Mouse (Mus musculus): ENCODE measurements around the gene N4bp2l1.
"Not testable (repeated sequence)": the region's sequence is repeated elsewhere in the genome, so short reads cannot be mapped to it uniquely, and the experiment has no call there.

N4bp2l1 gene

DNA sequence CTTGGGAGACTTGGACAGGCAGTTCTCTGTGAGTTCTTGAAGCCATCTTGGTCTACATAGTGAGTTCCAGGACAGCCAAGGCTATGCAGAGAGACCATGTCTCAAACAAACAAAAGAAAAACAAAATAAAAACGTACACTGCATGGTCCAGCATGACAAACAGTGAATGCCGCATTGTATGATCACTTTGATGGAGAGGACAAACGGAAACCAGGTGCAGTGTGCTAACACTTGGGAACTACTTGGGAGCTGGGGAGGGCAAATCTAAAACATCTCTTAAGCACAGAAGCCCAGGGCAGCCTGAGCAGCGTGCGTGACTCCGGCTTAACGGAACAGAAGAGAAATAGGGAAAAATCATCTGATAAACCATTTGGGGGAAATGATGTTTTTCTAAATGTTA is at the start of gene N4bp2l1:
Gene N4bp2l1 (minus strand): TSS at position 101 of the 400 bp plus-strand sequence.
- no peak for DNase-seq (ENCODE audit: low read depth, low spot score)

GRCm38 (mm10) chr5:150644926-150645325 is 47.9 kb upstream of the N4bp2l1 start:
- DNase-seq (ENCODE audit: low read depth, low spot score) = no peak

GRCm38 (mm10) chr5:150643390-150643789 is 46.4 kb upstream of the N4bp2l1 start:
- not testable (repeated sequence) for DNase-seq (ENCODE audit: low read depth, low spot score)

GRCm38 (mm10) chr5:150641440-150641839 is 44.5 kb upstream of the N4bp2l1 start:
- DNase-seq (ENCODE audit: low read depth, low spot score) = no peak

- no peak for DNase-seq (ENCODE audit: low read depth, low spot score)
Observed at GRCm38 (mm10) chr5:150629692-150630091, 32.7 kb upstream of the N4bp2l1 start.

DNA sequence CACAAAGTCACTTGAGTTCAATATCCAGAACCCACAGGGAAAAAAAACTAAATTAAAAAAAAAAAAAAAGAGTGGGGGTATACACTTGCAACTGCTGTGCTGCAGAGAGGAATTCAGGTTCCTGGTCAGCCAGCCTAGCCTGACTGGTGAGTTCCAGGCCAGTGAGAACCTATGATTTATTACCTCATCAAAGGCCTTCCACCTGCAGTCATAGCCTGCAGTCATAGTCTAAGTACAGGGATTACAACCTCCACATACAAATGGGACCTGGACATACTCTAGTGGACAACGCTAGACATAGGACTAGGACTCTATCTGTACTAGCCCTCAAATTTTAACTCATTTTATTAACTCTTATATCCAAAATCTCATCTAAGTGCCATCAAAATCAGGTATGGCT is 32.3 kb upstream of the N4bp2l1 start:
- DNase-seq (ENCODE audit: low read depth, low spot score) = no peak

- DNase-seq (ENCODE audit: low read depth, low spot score) = no peak
Observed at GRCm38 (mm10) chr5:150625528-150625927, 28.5 kb upstream of the N4bp2l1 start.

DNA sequence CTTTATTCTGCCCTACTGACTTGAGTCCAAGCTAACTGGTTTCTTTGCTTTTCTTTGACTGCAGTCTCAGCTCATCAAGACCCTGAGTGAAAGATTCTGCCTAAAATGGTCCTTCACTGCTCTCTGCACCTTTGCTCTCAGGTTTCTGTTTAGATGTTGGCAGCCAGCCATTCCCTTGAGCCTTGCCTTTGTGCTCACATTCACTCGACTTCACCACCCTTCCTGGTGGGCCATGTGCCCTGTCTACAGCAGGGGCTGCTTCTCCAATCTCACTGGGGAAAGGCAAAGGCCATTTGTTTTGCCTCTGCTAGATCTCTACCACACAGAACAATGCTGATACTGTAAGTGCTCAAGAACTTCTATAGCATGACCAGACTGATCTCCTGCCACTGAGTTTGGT is 25.8 kb upstream of the N4bp2l1 start:
- no peak for DNase-seq (ENCODE audit: low read depth, low spot score)

DNA sequence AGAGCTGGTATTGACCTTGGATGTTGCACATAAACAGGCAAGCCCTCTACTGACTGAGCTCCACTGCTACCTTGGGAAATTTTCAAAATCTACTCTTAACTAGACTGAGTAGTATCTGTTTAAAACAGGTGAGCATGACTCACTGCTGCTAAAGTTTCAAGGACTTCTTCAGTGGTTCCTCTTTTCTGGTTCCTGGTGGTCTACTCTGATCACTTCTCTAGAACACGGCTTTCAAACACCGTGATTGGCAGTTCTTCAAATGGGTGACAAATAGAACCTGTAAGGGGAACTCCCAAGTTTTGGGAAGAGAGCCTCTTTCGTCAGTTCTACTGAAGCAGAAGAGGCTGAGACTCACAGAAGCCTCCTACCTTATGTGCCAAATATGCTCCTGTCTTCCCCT is 24.6 kb upstream of the N4bp2l1 start:
- DNase-seq (ENCODE audit: low read depth, low spot score) = no peak

DNA sequence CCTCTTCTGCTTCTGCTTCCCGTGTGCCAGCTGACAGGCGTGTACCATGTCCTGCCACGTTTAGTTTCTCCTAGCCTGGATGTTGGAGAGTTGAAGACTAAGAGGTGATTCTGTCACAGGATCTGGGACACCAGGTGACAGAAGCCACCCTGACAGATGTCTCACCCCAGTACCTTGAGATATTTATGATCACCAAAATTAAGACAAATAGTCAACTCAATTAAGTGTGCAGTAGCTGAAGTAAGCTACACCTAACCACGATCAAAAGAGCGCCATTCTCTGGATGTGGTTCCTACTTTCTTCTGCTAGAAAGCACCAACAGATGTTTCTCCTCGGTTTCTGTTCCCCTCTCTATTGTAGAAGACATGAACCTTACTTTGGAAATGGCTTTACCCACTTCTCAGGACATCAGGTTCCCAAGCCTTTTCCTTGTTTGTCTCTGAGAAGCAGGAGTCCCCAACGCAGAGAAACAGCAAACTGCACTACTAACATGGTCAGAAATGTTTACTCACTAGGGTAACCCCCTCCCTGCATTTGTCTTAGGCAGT is 23.7 kb upstream of the N4bp2l1 start:
- no peak for DNase-seq (ENCODE audit: low read depth, low spot score)

DNA sequence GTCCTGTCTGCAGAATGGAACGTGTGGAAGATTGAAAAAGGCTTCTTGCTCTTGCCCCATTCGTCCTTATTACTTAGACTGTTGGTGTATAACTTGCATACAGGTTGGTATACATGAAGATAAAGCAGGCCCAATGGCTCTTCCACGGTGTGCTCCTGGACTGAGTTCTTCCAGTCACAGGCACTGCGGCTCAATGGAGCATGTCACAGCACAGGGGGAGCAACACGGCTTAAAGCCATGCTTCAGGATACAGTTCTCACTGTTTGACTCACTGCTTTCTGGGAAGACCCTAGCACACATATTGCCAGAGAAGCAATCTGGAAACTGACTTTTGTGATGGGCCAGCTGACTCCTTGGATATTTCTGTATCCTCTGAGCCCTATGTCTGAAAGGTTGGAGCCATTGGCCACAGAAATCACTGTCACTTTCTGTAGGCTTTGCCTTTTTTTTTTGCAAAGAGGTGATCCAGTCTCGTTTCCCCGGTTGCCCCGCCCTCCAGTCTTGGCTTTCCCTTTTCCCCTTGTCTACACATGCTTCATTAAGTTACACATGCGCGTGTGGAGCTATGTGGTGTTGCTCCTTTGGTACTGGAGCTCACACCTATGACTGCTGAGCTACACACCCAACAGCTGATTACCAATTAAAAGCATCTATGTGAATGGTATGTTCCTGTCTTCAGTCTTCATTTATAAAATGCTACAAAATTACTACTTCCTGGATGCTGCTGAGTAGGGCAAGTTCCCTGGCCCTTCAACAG is 21.8 kb upstream of the N4bp2l1 start:
- DNase-seq (ENCODE audit: low read depth, low spot score) = no peak

- DNase-seq (ENCODE audit: low read depth, low spot score) = no peak
Observed at GRCm38 (mm10) chr5:150616731-150617130, 19.7 kb upstream of the N4bp2l1 start.

GRCm38 (mm10) chr5:150616216-150616615 is 19.2 kb upstream of the N4bp2l1 start:
- DNase-seq (ENCODE audit: low read depth, low spot score) = no peak

- DNase-seq (ENCODE audit: low read depth, low spot score) = no peak
Observed at GRCm38 (mm10) chr5:150614054-150614453, 17.1 kb upstream of the N4bp2l1 start.

GRCm38 (mm10) chr5:150611697-150612096 is 14.7 kb upstream of the N4bp2l1 start:
- DNase-seq (ENCODE audit: low read depth, low spot score) = no peak

- DNase-seq (ENCODE audit: low read depth, low spot score) = no peak
Observed at GRCm38 (mm10) chr5:150611136-150611535, 14.1 kb upstream of the N4bp2l1 start.

DNA sequence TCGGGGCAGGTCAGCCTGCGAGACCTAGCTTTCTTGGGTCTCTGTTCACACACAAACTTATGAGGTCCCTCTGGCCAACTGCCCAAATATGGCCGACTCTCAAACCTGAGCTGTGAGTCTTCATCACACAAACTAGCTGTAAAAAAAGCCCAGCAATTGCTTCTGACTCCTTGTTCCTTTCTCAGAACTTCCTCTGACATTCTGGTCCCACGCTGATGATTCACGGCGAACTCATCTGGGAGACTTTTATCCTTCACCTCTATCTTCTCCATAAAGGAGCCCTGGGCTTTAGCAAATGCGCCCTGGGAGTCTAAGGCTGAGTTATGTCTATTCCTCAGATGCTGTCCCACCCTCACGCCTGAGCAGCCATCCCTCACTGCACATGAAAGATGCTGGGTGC is 10.6 kb upstream of the N4bp2l1 start:
- DNase-seq (ENCODE audit: low read depth, low spot score) = no peak

GRCm38 (mm10) chr5:150606131-150606530 is 9.1 kb upstream of the N4bp2l1 start:
- no peak for DNase-seq (ENCODE audit: low read depth, low spot score)

DNA sequence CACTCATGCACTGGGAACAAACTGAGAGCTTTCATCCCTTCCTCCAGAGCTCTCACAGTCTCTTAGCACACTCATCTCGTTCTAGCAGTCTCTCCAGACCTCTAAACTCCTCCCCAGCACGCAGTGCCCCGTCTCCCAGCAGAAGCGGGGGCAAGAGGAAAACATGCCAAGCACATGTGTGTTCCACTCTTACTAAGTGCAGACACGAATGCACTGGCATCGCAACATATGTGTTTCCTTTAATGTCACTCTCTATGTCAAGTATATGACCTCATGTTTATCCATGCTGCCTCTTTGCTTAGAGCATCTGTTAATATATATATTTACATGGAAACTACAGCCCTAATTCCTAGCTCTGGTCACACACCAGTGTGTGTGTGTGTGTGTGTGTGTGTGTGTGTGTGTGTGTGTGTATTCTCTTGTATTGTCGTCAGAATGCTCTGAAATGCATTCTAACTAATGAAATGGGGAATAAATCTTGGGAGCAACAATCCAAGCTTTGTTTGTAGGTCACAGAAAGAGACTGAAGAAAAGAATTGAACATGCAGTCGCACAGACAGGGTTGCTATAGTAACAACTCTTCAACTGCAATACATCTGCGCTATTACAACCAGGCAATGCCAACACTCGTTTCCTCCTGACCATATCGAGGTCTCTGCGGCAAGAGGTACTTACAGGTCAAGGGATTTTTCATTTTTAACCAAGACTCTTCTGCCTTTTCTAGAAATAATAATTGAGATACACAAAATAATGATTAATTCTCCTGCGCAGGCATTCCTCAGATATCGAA is 4.6 kb upstream of the N4bp2l1 start:
- DNase-seq (ENCODE audit: low read depth, low spot score) = peak; percentile 50

DNA sequence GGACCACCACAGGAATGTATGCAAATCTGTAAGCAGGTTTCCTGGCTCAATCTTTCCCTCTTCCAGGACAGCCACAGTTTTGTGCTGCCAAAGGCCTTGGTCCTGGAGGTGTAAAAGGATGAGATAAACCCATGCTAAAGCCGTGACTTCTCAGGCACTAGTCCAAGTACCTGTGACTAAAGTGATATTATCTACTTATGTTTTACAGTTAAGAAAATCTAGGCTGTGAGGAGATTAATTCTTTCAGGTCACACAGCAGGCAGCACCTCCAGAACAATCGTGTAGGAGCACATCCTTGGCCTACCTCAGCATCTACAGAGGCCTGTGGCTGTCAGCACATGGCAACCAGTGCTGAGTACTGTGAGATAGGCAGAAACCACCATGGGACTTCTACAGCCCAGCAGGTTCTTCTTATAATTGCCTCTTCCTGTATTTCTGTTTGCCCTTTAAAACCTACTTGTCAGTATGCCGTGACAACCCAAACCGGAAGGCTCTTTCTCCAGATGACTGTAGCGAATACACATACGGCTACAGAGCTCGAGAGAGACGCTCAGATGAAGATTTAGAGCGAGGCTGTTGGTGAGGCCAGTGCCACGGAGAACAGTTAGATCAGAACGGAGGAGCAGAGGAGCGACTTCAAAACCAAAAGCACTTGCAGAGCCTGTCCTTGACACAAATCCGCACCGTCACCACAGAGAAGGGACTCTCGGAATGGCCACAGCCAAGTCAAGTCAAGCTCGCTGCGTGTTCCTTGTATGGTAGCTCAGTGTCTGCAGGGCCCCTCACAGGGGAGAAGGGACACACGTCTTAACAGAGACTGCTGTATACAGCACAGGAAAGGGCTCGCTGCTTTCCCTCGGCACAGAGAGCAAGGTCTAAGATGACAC is 3.8 kb upstream of the N4bp2l1 start:
- no peak for DNase-seq (ENCODE audit: low read depth, low spot score)
